Mouse (Mus musculus) midbrain, embryonic 12.5 days (tissue): Measurements from ENCODE around the gene Chrna1. TPM values are rescaled to one million over a fixed set of nuclear protein-coding genes. Genes with fewer than 3 reads are reported as not detected.
A peak's percentile ranks its signal among the peaks of the same experiment; 100 is the strongest.
"Not testable (repeated sequence)": the region's sequence is repeated elsewhere in the genome, so short reads cannot be mapped to it uniquely, and the experiment has no call there.

Experiments
- ATAC-seq: fragments of 200-750 bp; cut with Nextera tagmentation; 2 replicates; pipeline ENCODE4 v1.8.0; 2017; ENCODE audit warnings: low read depth, moderate TSS enrichment, moderate library complexity; ENCODE audit not compliant: low FRiP score
- H3K27ac ChIP-seq: fragments of 300-500 bp; sonication (generic); replicated peaks from 2 replicates; pipeline ENCODE4 v1.5.1; 2016; ENCODE audit warnings: mild to moderate bottlenecking
- H3K27me3 ChIP-seq: fragments of 300-500 bp; sonication (generic); 2 replicates; pipeline ENCODE4 v1.6.1; 2016; ENCODE audit warnings: mild to moderate bottlenecking
- H3K36me3 ChIP-seq: fragments of 300-500 bp; sonication (generic); 2 replicates; pipeline ENCODE4 v1.6.1; 2016
- H3K4me1 ChIP-seq: fragments of 300-500 bp; sonication (generic); 2 replicates; pipeline ENCODE4 v1.6.1; 2016
- H3K4me2 ChIP-seq: fragments of 300-500 bp; sonication (generic); replicated peaks from 2 replicates; pipeline ENCODE4 v1.6.1; 2016; ENCODE audit warnings: mild to moderate bottlenecking, moderate library complexity
- H3K4me3 ChIP-seq: fragments of 300-500 bp; sonication (generic); 2 replicates; pipeline ENCODE4 v1.5.1; 2016; ENCODE audit warnings: mild to moderate bottlenecking
- H3K9ac ChIP-seq: fragments of 300-500 bp; sonication (generic); replicated peaks from 2 replicates; pipeline ENCODE4 v1.6.1; 2016; ENCODE audit warnings: mild to moderate bottlenecking, moderate library complexity
- H3K9me3 ChIP-seq: fragments of 300-500 bp; sonication (generic); 2 replicates; pipeline ENCODE4 v1.6.1; 2016; ENCODE audit warnings: mild to moderate bottlenecking
- WGBS: fragments of 180-500 bp; shearing (Covaris S2); methylation state at CpG from one replicate; pipeline ENCODE4 v1.1.7; 2016; 5-methylcytosine and 5-hydroxymethylcytosine counted together
- polyA plus RNA-seq: library from polyadenylated mRNA; unstranded; fragments of >200 nt; fragmentation: Nextera tagmentation; extraction: Ambion mirVana; gene quantifications from 2 replicates; pipeline ENCODE4 v1.2.1, GENCODE M21; 2016

The Chrna1 gene
- polyA plus RNA-seq, 1 experiment from 2014 or later = 0.18 TPM

DNA sequence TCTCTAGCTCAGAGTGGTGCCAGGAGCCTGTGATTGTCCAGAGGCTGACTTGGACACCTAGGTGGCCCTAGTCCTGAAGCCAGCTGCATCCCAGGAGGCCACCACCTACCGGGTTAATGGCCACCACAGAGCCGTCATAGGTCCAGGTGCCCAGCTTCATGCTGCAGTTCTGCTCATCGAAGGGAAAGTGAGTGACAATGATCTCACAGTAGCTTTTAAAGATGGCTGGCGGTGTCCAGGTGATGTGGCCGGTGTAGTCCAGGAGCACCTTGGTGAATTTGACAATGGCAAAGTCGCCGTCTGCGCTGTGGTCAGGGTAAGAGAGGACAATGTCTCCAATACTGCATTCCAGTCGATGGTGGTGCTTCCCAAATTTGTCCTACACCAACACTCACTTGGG, 8.8 kb downstream of the Chrna1 start:
- H3K9ac ChIP-seq = no peak overlapping the region
- no peak overlapping the region for H3K4me2 ChIP-seq
- no peak overlapping the region for H3K4me3 ChIP-seq
- no peaks in the 10 kb centered on the region for H3K36me3 ChIP-seq
- H3K27me3 ChIP-seq = peaks cover 17% of the 10 kb centered on the region
- no peak for ATAC-seq
- H3K9me3 ChIP-seq = no peaks in the 10 kb centered on the region
- no peak overlapping the region for H3K27ac ChIP-seq
- WGBS = 93% methylated on average over 9 of the region's 9 CpGs
- peaks cover 2% of the 10 kb centered on the region; the same call in 1 of the 2 replicates for H3K4me1 ChIP-seq

DNA sequence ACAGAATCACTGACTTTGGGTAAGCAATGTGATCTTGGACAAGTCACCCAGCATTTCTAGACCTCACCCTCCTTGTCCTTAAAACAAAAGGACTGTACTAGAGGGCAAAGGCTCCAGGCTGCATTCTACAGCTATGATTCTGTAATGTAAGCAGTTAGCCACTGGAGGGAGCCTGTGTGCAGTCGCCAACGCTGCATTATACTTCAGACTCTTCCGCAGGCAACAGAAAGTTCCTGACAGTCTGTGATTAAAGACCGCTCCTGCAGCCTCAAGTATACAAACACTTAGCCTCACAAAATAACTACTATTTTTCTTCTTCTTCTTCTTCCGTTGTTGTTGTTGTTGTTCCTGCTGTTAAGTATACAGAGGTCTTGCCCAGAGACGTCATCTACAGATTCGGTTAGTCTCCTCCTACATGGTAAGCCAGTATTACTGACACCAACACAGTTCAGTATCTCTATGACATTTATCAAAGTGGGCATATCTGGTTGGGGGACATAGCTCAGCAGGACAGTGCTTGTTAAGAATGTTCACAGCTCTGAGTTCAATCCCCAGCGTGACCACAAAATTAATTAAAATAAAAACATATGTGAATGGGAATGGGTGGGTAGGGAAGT, 13.0 kb downstream of the Chrna1 start:
- H3K9me3 ChIP-seq = no peaks in the 10 kb centered on the region
- no peak overlapping the region for H3K27ac ChIP-seq
- H3K4me1 ChIP-seq = peaks cover 7% of the 10 kb centered on the region; the same call in 1 of the 2 replicates
- ATAC-seq = no peak
- WGBS = 29% methylated on average over 8 of the region's 8 CpGs
- no peak overlapping the region for H3K9ac ChIP-seq
- H3K36me3 ChIP-seq = no peaks in the 10 kb centered on the region
- peak overlapping the region; percentile 36 for H3K4me2 ChIP-seq
- peaks cover 13% of the 10 kb centered on the region for H3K27me3 ChIP-seq
- H3K4me3 ChIP-seq = no peak overlapping the region

DNA sequence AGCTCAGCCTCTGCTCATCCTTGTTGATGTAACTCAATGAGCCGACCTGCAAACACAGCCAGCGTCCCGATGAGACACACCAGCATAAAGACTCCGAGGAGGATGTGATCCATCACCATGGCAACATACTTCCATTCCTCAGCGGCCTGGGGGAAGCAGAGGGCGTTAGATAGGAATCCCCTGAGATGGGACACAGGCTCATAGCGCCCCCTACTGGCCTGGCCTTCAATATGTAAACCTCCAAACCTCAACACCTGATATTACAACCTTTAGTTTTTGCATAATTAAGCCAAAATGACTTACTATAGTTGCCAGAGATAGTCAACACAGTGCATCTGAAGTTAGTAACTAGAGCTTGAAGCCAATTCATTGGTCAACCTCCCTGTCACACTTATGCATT, 14.0 kb downstream of the Chrna1 start:
- Histone ChIP-seq H3K4me1 (peaks cover 12% of the 10 kb centered on the region; the same call in 1 of the 2 replicates), H3K9ac (no peak overlapping the region), H3K4me3 (no peak overlapping the region), H3K27me3 (peaks cover 9% of the 10 kb centered on the region), H3K36me3 (no peaks in the 10 kb centered on the region), H3K27ac (no peak overlapping the region), H3K4me2 (no peak overlapping the region), H3K9me3 (no peaks in the 10 kb centered on the region)
- 11% methylated on average over 7 of the region's 7 CpGs for WGBS
- ATAC-seq = no peak

DNA sequence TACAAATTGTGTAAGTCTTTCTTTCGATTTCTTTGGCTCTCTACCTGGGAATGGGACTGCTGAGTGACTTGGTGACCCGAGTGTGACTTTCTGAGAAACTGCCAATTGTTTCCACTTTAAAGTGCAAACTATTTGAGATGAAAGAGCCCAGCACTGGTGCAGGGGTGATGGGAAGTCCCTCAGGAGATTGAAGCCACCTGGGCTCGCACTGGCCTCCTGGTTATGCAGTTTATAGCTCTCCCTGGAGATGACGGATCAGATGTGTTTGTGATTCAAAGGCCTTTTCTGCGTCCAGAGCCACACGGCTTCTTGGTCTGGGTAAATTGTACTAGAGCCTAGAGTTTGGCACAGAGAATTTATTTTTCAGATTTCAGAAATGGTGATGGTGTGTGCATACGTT, 16.4 kb downstream of the Chrna1 start:
- 75% methylated on average over 7 of the region's 7 CpGs for WGBS
- Histone ChIP-seq H3K4me2 (no peak overlapping the region), H3K27ac (no peak overlapping the region), H3K27me3 (peaks cover 12% of the 10 kb centered on the region), H3K9ac (no peak overlapping the region), H3K9me3 (no peaks in the 10 kb centered on the region), H3K4me1 (peaks cover 13% of the 10 kb centered on the region; the same call in 1 of the 2 replicates), H3K4me3 (no peak overlapping the region), H3K36me3 (no peaks in the 10 kb centered on the region)
- no peak for ATAC-seq

DNA sequence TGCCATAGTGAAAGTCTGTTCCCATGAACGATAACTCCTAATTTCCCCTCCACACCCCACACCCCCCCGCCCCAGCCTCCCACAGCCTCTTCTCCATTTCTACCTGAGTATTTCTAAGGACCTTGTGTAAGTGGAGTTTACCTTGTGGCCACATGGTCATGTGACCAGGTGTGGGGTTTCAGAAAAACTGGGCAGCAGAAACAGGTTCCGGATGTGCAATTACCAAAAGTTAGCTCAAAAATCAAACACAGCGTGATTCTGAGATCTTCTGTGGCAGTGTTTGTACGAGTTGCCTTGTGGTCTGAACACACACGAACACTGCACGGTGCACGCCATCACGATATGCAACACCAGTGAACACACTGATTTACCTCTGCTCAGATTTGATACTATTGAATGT, 17.5 kb downstream of the Chrna1 start:
- WGBS = 90% methylated on average over 9 of the region's 9 CpGs
- Histone ChIP-seq H3K4me1 (peaks cover 13% of the 10 kb centered on the region; the same call in 1 of the 2 replicates), H3K4me2 (no peak overlapping the region), H3K9me3 (no peaks in the 10 kb centered on the region), H3K36me3 (no peaks in the 10 kb centered on the region), H3K9ac (no peak overlapping the region), H3K4me3 (no peak overlapping the region), H3K27me3 (0 out of 2 replicates have a peak, but pooled peaks cover 3% of the 10 kb centered on the region), H3K27ac (no peak overlapping the region)
- no peak for ATAC-seq

DNA sequence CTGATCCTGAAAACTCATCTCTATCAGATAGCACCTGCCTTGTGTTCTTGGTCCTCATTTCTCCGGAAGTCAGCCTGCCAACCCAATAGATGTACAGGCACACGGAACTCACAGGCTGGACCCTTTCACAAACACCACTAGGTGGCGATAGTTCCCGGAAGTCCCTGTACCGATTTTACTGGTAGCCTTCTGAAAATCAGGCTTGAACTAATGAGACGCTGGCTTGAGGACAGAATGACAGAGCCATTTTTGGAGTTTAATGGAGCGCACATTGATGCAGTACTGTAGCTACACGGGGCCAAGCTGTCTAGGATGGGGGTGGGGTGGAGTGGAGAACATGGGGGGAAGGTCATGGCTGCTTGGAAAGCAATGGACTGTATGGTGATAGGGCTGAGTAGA, 18.5 kb downstream of the Chrna1 start:
- H3K4me1 ChIP-seq = peaks cover 13% of the 10 kb centered on the region; the same call in 1 of the 2 replicates
- ATAC-seq = peak; percentile 71; the same call in 1 of the 2 replicates
- H3K9ac ChIP-seq = 0 out of 2 replicates have a peak overlapping the region, but pooled peaks have one; percentile 15
- H3K36me3 ChIP-seq = no peaks in the 10 kb centered on the region
- H3K4me2 ChIP-seq = peak overlapping the region; percentile 72
- 0 out of 2 replicates have a peak, but pooled peaks cover 3% of the 10 kb centered on the region for H3K27me3 ChIP-seq
- no peak overlapping the region for H3K27ac ChIP-seq
- H3K9me3 ChIP-seq = no peaks in the 10 kb centered on the region
- WGBS = 2% methylated on average over 8 of the region's 8 CpGs
- peak overlapping the region; percentile 44 for H3K4me3 ChIP-seq

DNA sequence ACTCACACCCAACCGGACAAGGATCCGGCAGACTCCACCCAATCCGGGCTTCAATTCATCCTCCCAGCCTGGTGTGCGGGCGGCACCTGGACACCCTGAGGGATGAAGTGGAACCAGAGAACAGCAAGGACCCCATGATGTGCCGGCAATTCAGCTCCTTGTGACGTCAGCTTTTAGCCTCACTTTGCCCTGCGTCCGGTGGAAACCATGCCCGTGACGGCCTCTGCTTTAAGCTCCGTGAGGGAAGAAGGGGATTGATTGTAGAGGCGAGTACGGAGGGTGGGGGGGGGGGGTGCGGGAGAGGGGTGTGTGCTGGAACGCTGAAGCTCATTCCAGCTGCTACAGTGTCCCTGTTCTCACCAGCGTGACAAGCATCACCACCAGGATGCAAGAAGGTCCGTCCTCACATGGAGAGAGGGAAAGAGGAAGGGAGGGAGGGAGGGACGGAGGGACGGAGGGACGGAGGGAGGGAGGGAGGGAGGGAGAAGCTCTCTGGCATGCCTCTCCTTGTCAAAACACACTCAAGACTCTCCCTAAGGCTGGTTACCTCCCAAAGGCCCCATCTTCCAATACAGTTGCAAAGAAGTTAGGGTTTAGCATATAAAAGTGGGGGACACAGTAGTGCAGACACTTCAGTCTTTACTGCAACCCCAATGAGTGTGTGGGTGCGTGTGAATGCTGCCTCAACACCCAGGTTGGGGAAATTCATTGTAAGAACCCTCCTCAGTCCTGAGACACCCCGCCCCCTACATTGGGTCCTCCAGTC, 19.1 kb downstream of the Chrna1 start:
- H3K4me2 ChIP-seq = peak overlapping the region; percentile 72
- no peaks in the 10 kb centered on the region for H3K9me3 ChIP-seq
- H3K4me3 ChIP-seq = peak overlapping the region; percentile 44
- no peaks in the 10 kb centered on the region for H3K36me3 ChIP-seq
- 1% methylated on average over 19 of the region's 23 CpGs for WGBS
- peak; percentile 60 for ATAC-seq
- H3K9ac ChIP-seq = peak overlapping the region; percentile 50
- no peak overlapping the region for H3K27ac ChIP-seq
- 0 out of 2 replicates have a peak, but pooled peaks cover 3% of the 10 kb centered on the region for H3K27me3 ChIP-seq
- H3K4me1 ChIP-seq = peaks cover 11% of the 10 kb centered on the region; the same call in 1 of the 2 replicates

DNA sequence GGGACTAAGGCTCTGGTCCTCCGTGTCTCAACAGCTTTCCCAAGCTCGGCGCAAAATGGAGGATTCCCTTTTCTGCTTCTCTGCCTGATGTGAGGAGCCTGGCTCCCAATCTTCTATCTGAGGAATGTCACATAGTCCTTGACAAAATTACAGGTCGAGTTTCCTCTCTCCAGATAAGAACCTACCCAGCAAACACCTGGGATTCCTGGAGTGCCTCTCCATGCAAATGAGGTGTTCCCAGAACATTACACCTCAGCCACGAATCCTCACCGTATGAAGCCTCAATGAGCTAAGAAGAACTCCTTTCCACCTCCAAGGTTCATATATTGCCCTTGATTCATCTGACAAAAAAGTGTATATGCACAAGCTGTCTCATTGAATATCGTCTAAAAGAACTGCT, 19.7 kb downstream of the Chrna1 start:
- Histone ChIP-seq H3K4me1 (peaks cover 8% of the 10 kb centered on the region; the same call in 1 of the 2 replicates), H3K27me3 (peaks cover 3% of the 10 kb centered on the region; the same call in 1 of the 2 replicates), H3K4me3 (peak overlapping the region; percentile 44), H3K9ac (peak overlapping the region; percentile 50; the same call in 1 of the 2 replicates), H3K9me3 (no peaks in the 10 kb centered on the region), H3K36me3 (no peaks in the 10 kb centered on the region), H3K27ac (no peak overlapping the region), H3K4me2 (peak overlapping the region; percentile 72)
- 43% methylated on average over 7 of the region's 7 CpGs for WGBS
- no peak for ATAC-seq

DNA sequence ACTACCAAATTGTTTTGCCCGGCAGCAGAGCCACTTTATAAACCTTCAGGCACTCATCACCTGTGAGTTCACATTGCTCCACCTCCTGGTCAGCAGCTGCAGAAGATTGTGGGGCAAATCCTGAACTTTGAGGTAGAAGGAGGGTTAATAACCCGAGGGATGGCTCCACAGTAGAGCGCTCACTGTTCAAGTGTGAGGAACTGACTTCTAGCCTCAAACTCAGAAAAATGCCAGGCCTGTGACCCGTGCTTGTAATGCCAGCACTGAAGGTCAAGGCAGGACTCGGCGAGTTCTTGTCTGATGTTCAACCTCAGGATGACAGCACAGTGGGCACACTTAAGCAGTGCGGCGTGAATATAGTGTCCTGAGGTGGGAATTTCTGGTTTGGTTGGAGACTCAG, 22.2 kb downstream of the Chrna1 start:
- ATAC-seq = no peak
- Histone ChIP-seq H3K4me2 (no peak overlapping the region), H3K4me3 (no peak overlapping the region), H3K27ac (no peak overlapping the region), H3K36me3 (no peaks in the 10 kb centered on the region), H3K9ac (no peak overlapping the region), H3K9me3 (no peaks in the 10 kb centered on the region), H3K4me1 (peaks cover 8% of the 10 kb centered on the region; the same call in 1 of the 2 replicates), H3K27me3 (peaks cover 3% of the 10 kb centered on the region; the same call in 1 of the 2 replicates)
- 83% methylated on average over 8 of the region's 8 CpGs for WGBS

DNA sequence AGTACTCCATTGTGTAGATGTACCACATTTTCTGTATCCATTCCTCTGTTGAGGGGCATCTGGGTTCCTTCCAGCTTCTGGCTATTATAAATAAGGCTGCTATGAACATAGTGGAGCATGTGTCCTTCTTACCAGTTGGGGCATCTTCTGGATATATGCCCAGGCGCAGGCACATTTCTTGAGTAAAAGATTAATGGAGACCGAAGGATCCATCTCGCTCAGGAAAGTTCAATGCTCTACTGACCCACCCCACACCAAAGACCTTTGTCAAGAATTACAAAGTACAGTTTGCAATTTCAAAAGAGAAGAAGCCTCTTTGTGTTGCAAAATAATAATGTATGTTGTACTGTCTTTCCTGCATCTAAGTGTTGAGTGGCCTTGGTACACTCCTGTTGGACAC, 23.1 kb downstream of the Chrna1 start:
- ATAC-seq, H3K9me3 ChIP-seq, H3K36me3 ChIP-seq, H3K4me1 ChIP-seq, H3K4me2 ChIP-seq, H3K4me3 ChIP-seq, H3K9ac ChIP-seq, H3K27me3 ChIP-seq, H3K27ac ChIP-seq: not testable (repeated sequence)
- WGBS = 96% methylated on average over 3 of the region's 3 CpGs

DNA sequence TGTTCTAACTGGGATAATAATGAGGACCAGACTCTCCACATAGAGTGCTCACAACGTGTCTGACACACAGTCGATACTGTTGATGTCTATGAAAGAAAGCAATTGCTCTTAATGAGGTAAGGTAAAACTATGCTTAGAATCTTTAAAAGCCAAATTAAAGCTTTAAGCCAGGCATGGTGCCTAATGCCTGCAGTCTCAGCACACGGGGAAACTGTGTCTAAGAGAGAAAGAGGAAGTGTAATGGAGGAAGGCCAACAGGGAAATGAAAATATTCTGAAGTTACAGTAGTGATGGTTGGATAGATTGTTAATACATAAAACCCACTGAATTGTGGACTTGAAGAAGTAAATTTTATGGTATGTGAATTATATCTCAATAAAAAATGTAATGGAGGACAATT, 25.7 kb downstream of the Chrna1 start:
- no peaks in the 10 kb centered on the region for H3K36me3 ChIP-seq
- no peak overlapping the region for H3K4me2 ChIP-seq
- no peak overlapping the region for H3K9ac ChIP-seq
- no peaks in the 10 kb centered on the region for H3K9me3 ChIP-seq
- no peak for ATAC-seq
- WGBS = 76% methylated on average over 3 of the region's 3 CpGs
- no peak overlapping the region for H3K27ac ChIP-seq
- H3K4me3 ChIP-seq = no peak overlapping the region
- H3K4me1 ChIP-seq = no peaks in the 10 kb centered on the region
- no peaks in the 10 kb centered on the region; the same call in 1 of the 2 replicates for H3K27me3 ChIP-seq

DNA sequence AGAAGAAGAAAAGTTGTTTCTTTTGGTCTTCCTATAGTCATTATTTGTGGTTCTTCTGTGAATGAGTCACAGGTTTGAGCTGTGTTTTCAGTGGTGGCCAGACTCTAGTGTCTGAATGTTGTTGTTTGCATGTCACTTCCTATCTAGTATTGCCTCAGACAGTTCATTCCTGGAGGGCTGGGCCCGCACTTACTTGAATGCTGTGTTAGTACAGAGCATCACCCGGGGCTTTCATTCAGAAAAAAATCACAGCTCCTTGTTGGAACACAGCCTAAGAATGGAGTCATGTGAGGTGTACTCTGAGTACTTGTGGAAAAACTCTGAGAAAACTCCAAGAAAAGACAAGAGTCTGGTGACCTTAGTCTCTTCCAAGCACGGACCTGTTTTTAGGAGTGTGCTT, 27.2 kb downstream of the Chrna1 start:
- WGBS = 79% methylated on average over 3 of the region's 3 CpGs
- H3K27me3 ChIP-seq = no peaks in the 10 kb centered on the region; the same call in none of the 2 replicates
- no peaks in the 10 kb centered on the region for H3K36me3 ChIP-seq
- H3K4me3 ChIP-seq = no peak overlapping the region
- H3K4me1 ChIP-seq = no peaks in the 10 kb centered on the region
- H3K9me3 ChIP-seq = no peaks in the 10 kb centered on the region
- ATAC-seq = no peak
- H3K4me2 ChIP-seq = no peak overlapping the region
- no peak overlapping the region for H3K9ac ChIP-seq
- H3K27ac ChIP-seq = no peak overlapping the region
